Mouse (Mus musculus) C2C12 (cell line): ENCODE results near the gene Chd6. TPM values are rescaled to one million over a fixed set of nuclear protein-coding genes. Genes with fewer than 3 reads are reported as not detected.

Source experiments
- H3K27me3 ChIP-seq: one replicate; pipeline ENCODE4 v1.6.1; 2011; ENCODE audit not compliant: control insufficient read depth, insufficient read depth, insufficient read length
- H3K36me3 ChIP-seq: one replicate; pipeline ENCODE4 v1.6.1; 2011; ENCODE audit not compliant: control insufficient read depth, insufficient read depth
- H3K4me3 ChIP-seq: one replicate; pipeline ENCODE4 v1.5.1; 2011; ENCODE audit warnings: mild to moderate bottlenecking, control low read depth; ENCODE audit not compliant: poor library complexity, insufficient read depth, severe bottlenecking
- H3K79me2 ChIP-seq: one replicate; pipeline ENCODE4 v1.6.1; 2011; ENCODE audit not compliant: control insufficient read depth, insufficient read depth
- H3K79me3 ChIP-seq: one replicate; pipeline ENCODE4 v1.6.1; 2011; ENCODE audit warnings: low read depth, control low read depth
- H3ac ChIP-seq: one replicate; pipeline ENCODE3; 2011; ENCODE audit warnings: low read depth; ENCODE audit not compliant: control insufficient read depth, insufficient read length
- CEBPB ChIP-seq: IDR thresholded peaks from one replicate; pipeline ENCODE4 v1.6.1; 2011; ENCODE audit warnings: low read depth, mild to moderate bottlenecking, control low read depth, moderate library complexity
- CTCF ChIP-seq: IDR thresholded peaks from one replicate; pipeline ENCODE4 v1.5.1; 2011; ENCODE audit not compliant: control insufficient read depth, insufficient read depth, insufficient read length
- FOSL1 ChIP-seq: IDR thresholded peaks from one replicate; pipeline ENCODE4 v1.8.0; 2011; ENCODE audit warnings: mild to moderate bottlenecking, low read length; ENCODE audit not compliant: poor library complexity, insufficient read depth, severe bottlenecking
- MAX ChIP-seq: IDR thresholded peaks from one replicate; pipeline ENCODE4 v1.6.1; 2011; ENCODE audit warnings: mild to moderate bottlenecking, control low read depth
- MYOD1 ChIP-seq: IDR thresholded peaks from one replicate; pipeline ENCODE4 v1.6.1; 2011; ENCODE audit warnings: low read depth; ENCODE audit not compliant: control insufficient read depth, insufficient read length
- MYOG ChIP-seq: IDR thresholded peaks from one replicate; pipeline ENCODE4 v1.6.1; 2011; ENCODE audit not compliant: control insufficient read depth, insufficient read length; ENCODE audit errors: extremely low read depth
- USF1 ChIP-seq: IDR thresholded peaks from one replicate; pipeline ENCODE4 v1.6.1; 2011; ENCODE audit warnings: low read depth, mild to moderate bottlenecking, control low read depth, moderate library complexity
- polyA plus RNA-seq: library from polyadenylated mRNA; unstranded; fragments of >200 nt; fragmentation: generic; extraction: Trizol; gene quantifications from one replicate; pipeline ENCODE4 v1.2.1, GENCODE M21; 2012; ENCODE audit warnings: missing spikeins

Chd6 gene
- polyA plus RNA-seq, 1 experiment, result 3.9 TPM

DNA sequence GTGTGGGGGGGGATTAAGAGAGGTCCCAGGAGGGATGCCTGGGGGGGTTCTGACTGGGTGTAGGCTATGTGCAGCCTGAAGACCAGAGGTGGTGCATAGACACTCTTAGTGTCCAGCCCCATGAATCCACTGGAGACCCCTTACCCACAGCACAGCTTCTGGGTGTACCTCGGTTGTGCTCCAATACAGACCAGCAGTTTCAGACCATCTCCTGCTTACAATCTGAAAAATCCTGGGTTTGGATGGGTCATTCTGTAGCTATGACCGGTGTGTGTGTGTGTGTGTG lies 190.0 kb downstream of the Chd6 start:
- Histone ChIP-seq H3K79me3 (no peaks in the 10 kb centered on the region), H3K4me3 (no peak overlapping the region), H3K27me3 (peaks cover 3% of the 10 kb centered on the region), H3K36me3 (no peaks in the 10 kb centered on the region), H3K79me2 (no peaks in the 10 kb centered on the region), H3ac (no peak overlapping the region)
- no peak for TF ChIP-seq CEBPB
- no peak for TF ChIP-seq FOSL1
- no peak for TF ChIP-seq CTCF
- no peak for TF ChIP-seq MAX
- TF ChIP-seq MYOD1, result no peak
- no peak for TF ChIP-seq USF1
- TF ChIP-seq MYOG, result no peak

DNA sequence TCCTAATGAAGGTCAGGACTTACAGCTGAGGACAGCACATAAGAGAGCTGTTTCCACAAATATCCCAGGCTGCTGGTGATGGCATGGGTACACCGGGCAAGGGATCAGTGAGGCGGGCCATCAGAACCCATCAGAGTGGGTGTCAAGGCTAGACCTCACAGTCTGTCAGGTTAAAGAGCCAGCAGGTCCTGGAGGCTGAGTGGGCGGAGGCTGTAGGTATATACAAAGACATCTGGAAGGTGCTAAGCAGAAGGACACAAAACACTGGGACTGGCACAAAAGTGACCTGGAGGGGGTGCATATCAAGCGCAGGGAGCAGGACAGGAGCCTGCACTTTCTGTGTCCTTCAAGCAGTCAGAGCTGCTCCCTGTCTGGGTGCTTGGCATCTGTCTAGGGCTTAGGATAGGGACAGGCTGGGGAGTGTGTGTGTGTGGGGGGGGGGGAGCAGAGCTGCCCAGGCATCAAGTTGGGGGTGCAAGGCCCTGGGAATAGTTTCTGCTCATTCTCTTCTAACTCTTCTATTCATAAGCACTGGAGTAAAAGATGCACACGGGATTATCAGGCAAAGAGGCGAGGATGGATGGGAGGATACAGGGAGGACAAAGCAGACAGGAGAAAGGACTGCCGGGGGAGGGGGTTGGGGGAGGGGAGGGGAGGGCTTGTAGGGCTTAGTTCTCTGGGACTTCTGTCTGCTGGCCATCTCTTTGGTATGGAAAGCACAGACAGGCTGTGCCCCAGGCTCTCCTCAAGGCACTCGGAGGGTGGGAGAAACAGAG lies 190.5 kb downstream of the Chd6 start:
- no peaks in the 10 kb centered on the region for H3K79me2 ChIP-seq
- TF ChIP-seq USF1, result no peak
- no peak for TF ChIP-seq MYOG
- no peak for TF ChIP-seq MYOD1
- no peak for TF ChIP-seq MAX
- no peak for TF ChIP-seq FOSL1
- no peak for TF ChIP-seq CEBPB
- no peak for TF ChIP-seq CTCF
- peaks cover 3% of the 10 kb centered on the region for H3K27me3 ChIP-seq
- no peaks in the 10 kb centered on the region for H3K36me3 ChIP-seq
- no peak overlapping the region for H3ac ChIP-seq
- no peaks in the 10 kb centered on the region for H3K79me3 ChIP-seq
- H3K4me3 ChIP-seq, result no peak overlapping the region

DNA sequence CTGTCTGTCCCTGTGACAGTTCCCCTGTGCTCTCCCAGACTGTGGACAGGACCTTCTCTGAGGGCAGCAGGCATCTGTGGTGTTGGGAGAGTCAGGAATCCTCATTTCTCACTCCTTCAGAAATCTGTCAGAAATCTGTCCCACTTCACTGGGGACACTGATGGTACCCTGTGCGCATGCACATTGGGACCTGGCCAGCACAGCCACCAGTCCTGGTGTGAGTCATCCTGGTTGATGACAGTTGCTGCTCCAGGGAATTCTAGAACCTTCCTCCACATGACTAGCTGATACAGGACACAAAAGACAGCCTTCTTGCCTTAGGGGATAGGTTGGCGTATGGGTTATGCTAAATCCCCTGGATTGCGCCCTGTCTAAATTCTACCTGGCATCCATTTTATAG lies 191.6 kb downstream of the Chd6 start:
- H3K27me3 ChIP-seq, result peaks cover 7% of the 10 kb centered on the region
- H3K4me3 ChIP-seq, result no peak overlapping the region
- H3K79me3 ChIP-seq, result no peaks in the 10 kb centered on the region
- no peak for TF ChIP-seq CTCF
- no peak for TF ChIP-seq MYOD1
- TF ChIP-seq MAX, result no peak
- TF ChIP-seq MYOG, result no peak
- TF ChIP-seq USF1, result no peak
- TF ChIP-seq CEBPB, result no peak
- no peak overlapping the region for H3ac ChIP-seq
- H3K79me2 ChIP-seq, result no peaks in the 10 kb centered on the region
- no peaks in the 10 kb centered on the region for H3K36me3 ChIP-seq

DNA sequence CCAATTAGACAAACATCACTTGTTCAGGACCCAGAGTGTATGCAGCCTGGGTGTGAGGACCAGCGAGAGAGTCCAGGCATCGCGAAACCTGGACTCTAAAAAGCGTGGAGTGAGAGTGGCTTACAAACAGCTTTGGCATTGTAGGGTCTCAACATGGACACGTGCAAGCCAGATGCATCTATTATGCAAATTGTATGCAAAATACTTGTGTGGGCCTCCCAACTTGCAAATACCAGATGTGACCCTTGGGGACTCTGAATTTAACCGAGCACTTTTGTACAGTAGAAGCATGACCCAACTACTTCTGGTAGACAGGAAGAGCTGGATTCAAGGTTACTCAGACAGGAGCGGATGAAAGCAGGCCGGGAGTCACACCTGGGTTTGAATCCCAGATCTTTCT lies 192.2 kb downstream of the Chd6 start:
- Histone ChIP-seq H3K36me3 (no peaks in the 10 kb centered on the region), H3K79me3 (no peaks in the 10 kb centered on the region), H3ac (no peak overlapping the region), H3K27me3 (peaks cover 13% of the 10 kb centered on the region), H3K4me3 (no peak overlapping the region), H3K79me2 (no peaks in the 10 kb centered on the region)
- TF ChIP-seq USF1 (no peak), CEBPB (no peak), CTCF (no peak), MYOG (no peak), MAX (no peak), MYOD1 (no peak), FOSL1 (no peak)

GRCm38 (mm10) chr2:160915821-160916610 lies 192.9 kb downstream of the Chd6 start:
- no peaks in the 10 kb centered on the region for H3K79me2 ChIP-seq
- peaks cover 16% of the 10 kb centered on the region for H3K27me3 ChIP-seq
- H3K4me3 ChIP-seq, result no peak overlapping the region
- no peak overlapping the region for H3ac ChIP-seq
- H3K36me3 ChIP-seq, result no peaks in the 10 kb centered on the region
- TF ChIP-seq CEBPB (no peak), USF1 (no peak), FOSL1 (no peak), MYOD1 (no peak), MYOG (no peak), CTCF (no peak), MAX (no peak)
- H3K79me3 ChIP-seq, result no peaks in the 10 kb centered on the region

DNA sequence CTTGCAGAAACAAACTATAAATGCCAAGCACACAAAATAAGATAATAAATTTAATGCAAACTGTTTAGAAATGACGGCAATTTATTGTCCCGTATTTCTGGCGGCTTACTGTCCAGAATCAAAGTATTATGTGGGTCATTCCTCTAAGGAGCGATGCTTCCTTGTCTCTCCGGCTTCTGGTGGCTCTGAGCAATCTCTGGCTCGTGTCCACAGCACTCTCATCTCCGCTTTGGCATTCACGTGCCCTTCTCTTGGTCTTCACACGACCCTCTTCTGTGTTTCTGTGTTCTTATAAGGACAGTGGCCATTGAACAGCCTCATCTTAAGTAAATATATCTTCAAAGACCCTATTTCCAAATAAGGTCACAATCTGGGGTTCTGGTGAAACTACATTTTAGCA lies 194.2 kb downstream of the Chd6 start:
- Histone ChIP-seq H3K4me3 (no peak overlapping the region), H3K79me3 (no peaks in the 10 kb centered on the region), H3K27me3 (peaks cover 16% of the 10 kb centered on the region), H3ac (no peak overlapping the region), H3K36me3 (no peaks in the 10 kb centered on the region), H3K79me2 (no peaks in the 10 kb centered on the region)
- no peak for TF ChIP-seq USF1
- no peak for TF ChIP-seq CEBPB
- no peak for TF ChIP-seq MYOG
- no peak for TF ChIP-seq FOSL1
- no peak for TF ChIP-seq CTCF
- no peak for TF ChIP-seq MYOD1
- TF ChIP-seq MAX, result no peak
